Mouse (Mus musculus) megakaryocyte progenitor cell, adult 5-6 weeks (primary cell): ENCODE data around the gene Azin2. TPM values are rescaled to one million over a fixed set of nuclear protein-coding genes. Genes with fewer than 3 reads are reported as not detected.

Experiments
- ATAC-seq: replicated peaks from 2 replicates; pipeline ENCODE4 v1.8.0; 2016; ENCODE audit warnings: mild to moderate bottlenecking, moderate TSS enrichment, inconsistent platforms; ENCODE audit not compliant: poor library complexity
- total RNA-seq, 2 experiments: library from RNA; stranded (forward) in 1 of 2; stranded (reverse) in 1 of 2; fragments of 157-497, 149-512 nt in 1 of 2; fragments of 200-1000 nt in 1 of 2; gene quantifications; 2 replicates each; pipeline versions ENCODE4 v1.2.3 to v1.2.4; 2015 to 2017

Gene Azin2
- total RNA-seq, 2 experiments from 2014 or later, result 0.91 to 2.2 TPM

GRCm38 (mm10) chr4:128980890-128981832 lies 18.9 kb upstream of the Azin2 start:
- peak; percentile 74 for ATAC-seq

- no peak for ATAC-seq
These were observed 16.4 kb upstream of the Azin2 start for GRCm38 (mm10) chr4:128978634-128979033.

- ATAC-seq, result no peak
These were observed 15.0 kb upstream of the Azin2 start for GRCm38 (mm10) chr4:128977217-128977616.

GRCm38 (mm10) chr4:128976577-128976976 lies 14.3 kb upstream of the Azin2 start:
- ATAC-seq, result no peak

DNA sequence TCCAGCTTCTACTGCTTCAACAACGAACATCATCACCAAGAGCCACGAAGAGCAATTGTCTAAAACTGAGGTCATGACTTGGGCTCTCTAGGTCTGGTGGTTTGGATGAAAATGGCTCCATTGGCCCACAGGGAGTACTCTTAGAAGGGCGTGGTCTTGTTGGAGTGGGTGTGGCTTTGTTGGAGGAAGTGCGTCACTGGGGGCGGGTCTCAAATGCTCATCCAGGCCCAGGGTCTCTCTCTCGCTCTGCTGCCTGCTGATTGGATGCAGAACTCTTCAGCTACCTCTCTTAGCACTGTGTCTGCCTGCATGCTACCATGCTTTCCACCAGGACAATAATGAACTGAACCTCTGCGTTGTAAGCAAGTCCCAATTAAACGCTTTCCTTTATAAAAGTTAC lies 12.4 kb upstream of the Azin2 start:
- ATAC-seq, result peak; percentile 17; the same call in 1 of the 2 replicates

GRCm38 (mm10) chr4:128971065-128971694 lies 8.9 kb upstream of the Azin2 start:
- ATAC-seq, result peak; percentile 93

DNA sequence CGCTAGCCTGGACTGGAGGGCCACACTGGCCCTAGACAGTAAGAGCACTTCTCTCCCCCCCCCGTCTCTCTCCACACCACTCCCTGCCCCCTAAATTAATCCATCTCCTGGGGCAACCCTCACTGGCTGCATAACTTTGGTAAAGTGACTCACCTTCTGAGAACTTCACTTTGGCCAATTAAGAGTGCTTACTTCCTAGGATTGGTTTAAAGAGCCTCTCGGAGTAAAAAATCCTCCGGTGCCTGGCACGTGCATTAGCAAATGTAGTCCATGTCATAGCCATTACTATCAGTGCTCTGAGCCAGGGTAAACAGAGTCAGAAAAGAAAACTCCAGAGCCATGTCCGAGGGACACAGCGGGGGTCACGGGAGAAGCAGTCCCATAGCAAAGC lies 8.2 kb upstream of the Azin2 start:
- ATAC-seq, result no peak

DNA sequence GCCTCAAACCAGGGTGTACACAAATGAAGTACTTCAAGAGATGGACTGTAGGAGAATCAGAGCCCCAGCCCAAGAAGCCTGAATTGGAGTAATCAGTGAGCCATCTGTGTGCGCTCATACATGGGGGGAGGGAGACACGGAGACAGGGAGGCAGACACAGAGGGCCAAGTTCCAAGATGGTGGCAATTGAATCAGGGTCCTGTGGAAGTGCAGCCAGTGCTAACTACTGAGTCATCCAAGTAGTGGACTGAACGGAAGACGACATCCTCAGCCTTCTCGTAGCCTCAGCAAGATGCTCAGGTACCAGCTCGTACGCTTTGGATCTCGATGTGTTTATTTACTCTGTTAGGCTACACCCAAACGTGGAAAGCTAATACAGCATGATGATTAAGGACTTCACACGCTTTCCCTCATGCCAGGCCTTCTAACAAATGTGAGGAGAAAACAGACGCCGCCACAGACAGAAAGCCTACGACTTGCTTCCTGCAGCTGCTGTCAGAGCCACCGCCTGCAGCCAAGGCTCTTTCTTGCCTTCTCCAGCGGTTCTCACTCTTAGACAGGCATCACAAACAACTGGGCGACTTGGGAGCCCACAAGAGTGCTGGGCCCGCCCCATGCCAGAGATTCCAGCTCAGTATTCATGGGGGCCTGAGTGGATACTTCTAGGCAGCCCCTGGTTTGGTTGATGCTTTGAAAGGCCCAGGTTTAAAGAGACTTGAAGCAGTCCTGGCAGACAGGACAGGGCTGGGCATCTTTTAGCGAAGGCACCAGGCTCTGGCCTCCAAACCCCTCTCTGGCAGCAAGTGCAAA lies 7.6 kb upstream of the Azin2 start:
- no peak for ATAC-seq

GRCm38 (mm10) chr4:128969081-128969480 lies 6.8 kb upstream of the Azin2 start:
- ATAC-seq, result no peak

GRCm38 (mm10) chr4:128966751-128967150 lies 4.5 kb upstream of the Azin2 start:
- no peak for ATAC-seq

GRCm38 (mm10) chr4:128962926-128963290 lies 666 bp upstream of the Azin2 start:
- ATAC-seq, result no peak

GRCm38 (mm10) chr4:128961301-128962028 lies 777 bp downstream of the Azin2 start:
- 0 out of 2 replicates have a peak, but pooled peaks have one; percentile 7 for ATAC-seq

DNA sequence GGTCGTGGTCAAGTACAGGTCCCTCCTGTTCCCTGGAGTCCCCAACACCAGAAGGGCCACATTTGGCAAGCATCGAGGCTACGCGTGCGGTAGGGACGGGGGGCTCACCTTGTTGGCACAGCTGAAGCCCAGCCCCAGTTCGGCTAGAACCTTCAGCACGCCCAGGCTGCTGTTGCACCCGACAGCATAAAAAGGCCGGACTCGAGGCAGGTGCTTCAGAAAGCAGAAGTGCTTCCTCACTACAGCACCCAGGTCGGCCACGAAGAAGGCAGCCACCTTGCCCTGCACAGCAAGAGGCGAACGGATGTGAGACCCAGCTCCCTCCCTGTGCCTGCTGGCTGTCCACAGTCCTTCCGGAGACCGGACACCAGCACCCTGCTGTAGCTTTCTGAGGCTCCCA lies 2.6 kb downstream of the Azin2 start:
- no peak for ATAC-seq

GRCm38 (mm10) chr4:128958849-128959248 lies 3.4 kb downstream of the Azin2 start:
- ATAC-seq, result no peak

DNA sequence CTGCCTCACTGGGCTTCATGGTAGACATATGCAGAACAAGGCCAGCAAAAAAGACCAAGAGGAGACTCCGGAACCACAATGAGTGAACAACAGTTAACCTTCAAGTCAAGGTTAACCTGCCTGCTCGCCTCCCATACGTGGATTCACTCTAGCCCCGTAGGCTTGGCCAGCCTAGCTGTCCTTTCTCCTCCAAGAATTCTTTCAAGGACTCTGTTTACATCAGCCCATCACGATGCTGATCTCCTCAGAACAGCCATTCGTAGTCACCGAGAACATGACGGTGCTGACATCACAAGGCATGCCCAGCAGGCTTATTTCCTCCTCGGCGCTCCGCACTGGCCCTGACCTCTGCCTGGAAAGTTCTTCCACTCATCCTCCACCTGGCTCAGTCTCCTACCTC lies 4.1 kb downstream of the Azin2 start:
- ATAC-seq, result no peak

GRCm38 (mm10) chr4:128957155-128957911 lies 4.9 kb downstream of the Azin2 start:
- ATAC-seq, result peak; percentile 76

- no peak for ATAC-seq
These were observed 8.4 kb downstream of the Azin2 start for GRCm38 (mm10) chr4:128953851-128954250.

DNA sequence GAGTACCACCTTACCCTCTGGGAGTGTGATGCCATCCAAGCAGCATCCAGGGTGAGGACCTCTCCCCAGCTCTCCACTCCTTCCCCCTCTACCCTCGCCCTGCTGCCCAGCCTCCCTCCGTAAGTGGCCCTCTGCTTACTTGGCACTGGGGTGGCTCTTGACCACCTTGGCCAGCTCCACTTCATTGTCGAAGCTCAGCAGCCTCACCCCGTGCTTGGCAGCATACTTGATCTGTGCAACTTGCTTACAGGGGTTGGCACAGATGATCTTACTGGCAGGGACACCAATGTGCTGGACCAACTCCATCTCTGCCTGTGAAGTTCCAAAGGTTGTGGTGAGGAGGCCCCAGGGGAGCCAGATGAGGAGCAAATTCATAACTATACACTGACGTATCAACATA lies 11.8 kb downstream of the Azin2 start:
- ATAC-seq, result no peak

- peak; percentile 68 for ATAC-seq
These were observed 12.7 kb downstream of the Azin2 start for GRCm38 (mm10) chr4:128949470-128950005.
